Mouse (Mus musculus) kidney, postnatal 4 days (tissue): ENCODE results near the gene Zfp978.
A peak's percentile ranks its signal among the peaks of the same experiment; 100 is the strongest.
"Not testable (repeated sequence)": the region's sequence is repeated elsewhere in the genome, so short reads cannot be mapped to it uniquely, and the experiment has no call there.

ENCODE experiments used
- DNase-seq, 2 experiments: peaks; one replicate each; pipeline ENCODE4 v3.0.0; 2021; ENCODE audit warnings: mixed read lengths in 2 of 2

The Zfp978 gene

GRCm38 (mm10) chr4:147361003-147361402 lies at the start of gene Zfp978:
Gene Zfp978, plus strand, starts transcription at chr4:147361303.
- not testable (repeated sequence) for DNase-seq

GRCm38 (mm10) chr4:147335036-147335690 lies 25.9 kb upstream of the Zfp978 start:
- DNase-seq = not testable (repeated sequence)

DNA sequence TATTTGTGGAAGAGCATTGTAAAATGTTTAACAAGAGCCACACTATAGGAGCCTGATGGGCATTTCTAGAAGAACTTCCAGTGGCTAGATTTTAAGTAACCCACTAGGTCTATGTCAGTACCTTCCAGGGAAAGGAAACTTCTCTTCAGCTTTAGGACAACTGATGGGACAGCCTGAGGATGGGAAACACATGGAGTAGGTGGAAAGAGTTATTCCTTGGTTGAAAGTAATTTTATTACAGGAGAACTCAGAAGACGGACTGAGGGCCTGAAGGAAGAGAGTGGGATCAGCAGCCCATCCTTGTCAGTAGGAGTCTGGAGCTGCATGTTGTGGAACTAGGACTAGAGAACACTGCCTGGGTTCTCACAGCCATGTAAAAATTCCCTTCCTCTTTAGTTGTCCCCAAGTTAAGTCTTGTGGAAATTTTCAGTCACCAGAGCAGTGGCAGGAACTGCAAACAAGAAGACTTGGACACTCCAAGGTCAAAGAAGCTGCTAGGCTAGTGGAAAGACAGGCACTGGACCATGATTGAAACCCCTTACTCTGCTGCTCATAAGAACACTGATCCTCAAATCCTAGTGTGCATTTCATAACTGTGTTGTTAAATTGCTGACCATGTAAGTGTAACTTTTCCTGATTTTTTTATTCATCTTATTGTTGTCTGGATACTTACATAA lies 25.3 kb upstream of the Zfp978 start:
- not testable (repeated sequence) for DNase-seq

GRCm38 (mm10) chr4:147336368-147337195 lies 24.5 kb upstream of the Zfp978 start:
- DNase-seq = not testable (repeated sequence)

DNA sequence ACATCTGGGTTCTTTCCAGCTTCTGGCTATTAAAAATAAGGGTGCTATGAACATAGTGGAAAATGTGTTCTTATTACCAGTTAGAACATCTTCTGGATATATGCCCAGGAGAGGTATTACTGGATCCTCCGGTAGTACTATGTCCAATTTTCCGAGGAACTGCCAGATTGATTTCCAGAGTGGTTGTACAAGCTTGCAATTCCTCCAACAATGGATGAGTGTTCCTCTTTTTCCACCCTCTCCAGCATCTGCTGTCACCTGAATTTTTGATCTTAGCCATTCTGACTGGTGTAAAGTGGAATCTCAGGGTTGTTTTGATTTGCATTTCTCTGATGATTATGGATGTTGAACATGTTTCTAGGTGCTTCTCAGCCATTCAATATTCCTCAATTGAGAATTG lies 23.6 kb upstream of the Zfp978 start:
- not testable (repeated sequence) for DNase-seq

DNA sequence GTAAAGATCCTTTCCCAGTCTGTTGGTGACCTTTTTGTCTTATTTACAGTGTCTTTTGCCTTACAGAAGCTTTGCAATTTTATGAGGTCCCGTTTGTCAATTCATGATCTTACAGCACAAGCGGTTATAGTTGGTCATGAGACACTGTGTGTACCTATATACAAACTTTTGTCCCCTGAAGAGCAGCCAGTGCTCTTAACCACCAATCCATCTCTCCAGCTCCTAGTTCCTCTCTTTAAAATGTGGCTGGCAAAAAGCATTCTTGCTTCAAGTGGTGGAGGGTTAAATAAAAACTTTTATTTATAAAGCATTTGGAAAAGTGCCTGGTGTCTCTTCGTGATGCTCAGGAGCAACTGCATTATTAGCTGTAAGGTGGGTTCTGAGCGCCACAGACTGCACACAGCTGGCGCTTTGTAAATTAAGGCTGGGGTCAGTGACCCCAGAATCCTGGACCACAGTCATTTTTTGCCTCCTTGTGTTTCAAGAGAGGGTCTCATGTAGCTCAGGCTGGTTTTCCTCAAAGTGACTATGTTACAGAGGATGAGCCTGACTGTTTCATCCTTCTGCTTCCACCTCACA lies 23.0 kb upstream of the Zfp978 start:
- DNase-seq = peak in 1 of 2 experiments; percentile 12

DNA sequence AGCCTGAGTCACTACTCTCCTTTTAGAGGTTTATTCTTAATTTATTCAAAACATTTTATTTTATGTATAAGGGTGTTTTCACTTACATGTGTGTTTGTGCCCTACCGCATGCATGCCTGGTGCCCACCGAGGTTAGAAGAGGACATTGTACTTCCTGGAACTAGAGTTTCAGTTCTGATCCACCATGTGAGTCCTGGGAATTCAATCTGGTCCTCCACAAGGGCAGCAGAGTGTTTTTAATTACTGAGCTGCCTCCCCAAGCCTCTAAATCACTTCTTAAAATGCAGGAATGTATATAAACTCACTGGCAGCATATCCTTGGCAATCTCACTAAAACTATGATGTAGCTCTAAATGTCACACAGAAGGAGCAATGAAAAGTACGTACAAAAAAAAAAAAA lies 22.4 kb upstream of the Zfp978 start:
- not testable (repeated sequence) for DNase-seq

GRCm38 (mm10) chr4:147339601-147340219 lies 21.4 kb upstream of the Zfp978 start:
- peak in 1 of 2 experiments; percentile 15 for DNase-seq

DNA sequence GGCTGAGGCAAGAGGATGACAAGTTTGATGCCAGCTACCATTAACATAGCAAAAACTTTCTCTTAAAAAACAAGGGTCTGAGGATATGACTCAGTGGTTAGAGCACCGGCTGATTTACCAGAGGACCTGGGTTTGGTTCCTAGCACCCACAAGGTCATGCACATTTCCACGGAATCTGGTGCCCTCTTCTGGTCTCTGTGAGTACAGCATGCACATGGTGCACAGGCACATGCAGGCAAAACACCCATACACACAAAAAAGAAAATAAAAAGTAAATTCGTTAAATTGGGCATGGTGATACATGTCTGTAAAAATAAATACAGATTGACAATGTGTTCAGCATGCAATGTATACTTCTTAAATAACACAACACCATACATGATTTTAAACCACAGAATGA lies 20.9 kb upstream of the Zfp978 start:
- not testable (repeated sequence) for DNase-seq

DNA sequence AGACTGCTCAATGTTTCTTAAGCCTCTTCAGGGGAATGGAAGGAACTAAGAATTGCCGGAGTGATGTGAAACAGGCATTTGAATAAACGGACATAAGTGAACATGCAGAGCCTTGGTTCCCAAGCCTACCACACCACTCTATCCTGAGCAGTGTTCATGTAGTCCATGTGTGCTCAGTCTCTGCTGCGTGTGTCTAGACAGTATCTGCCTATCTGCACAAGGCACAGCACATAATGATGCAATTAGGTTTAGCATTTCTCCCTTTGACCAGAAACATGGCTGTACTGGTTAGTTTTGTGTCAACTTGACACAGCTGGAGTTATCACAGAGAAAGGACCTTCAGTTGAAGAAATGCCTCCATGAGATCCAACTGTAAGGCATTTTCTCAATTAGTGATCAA lies 20.2 kb upstream of the Zfp978 start:
- not testable (repeated sequence) for DNase-seq

- DNase-seq = peak in 1 of 2 experiments; percentile 11
These were observed 17.8 kb upstream of the Zfp978 start for GRCm38 (mm10) chr4:147343042-147343908.

GRCm38 (mm10) chr4:147345061-147345554 lies 16.0 kb upstream of the Zfp978 start:
- DNase-seq = not testable (repeated sequence)

- not testable (repeated sequence) for DNase-seq
These were observed 14.6 kb upstream of the Zfp978 start for GRCm38 (mm10) chr4:147346361-147347035.

GRCm38 (mm10) chr4:147347300-147347699 lies 13.8 kb upstream of the Zfp978 start:
- not testable (repeated sequence) for DNase-seq

DNA sequence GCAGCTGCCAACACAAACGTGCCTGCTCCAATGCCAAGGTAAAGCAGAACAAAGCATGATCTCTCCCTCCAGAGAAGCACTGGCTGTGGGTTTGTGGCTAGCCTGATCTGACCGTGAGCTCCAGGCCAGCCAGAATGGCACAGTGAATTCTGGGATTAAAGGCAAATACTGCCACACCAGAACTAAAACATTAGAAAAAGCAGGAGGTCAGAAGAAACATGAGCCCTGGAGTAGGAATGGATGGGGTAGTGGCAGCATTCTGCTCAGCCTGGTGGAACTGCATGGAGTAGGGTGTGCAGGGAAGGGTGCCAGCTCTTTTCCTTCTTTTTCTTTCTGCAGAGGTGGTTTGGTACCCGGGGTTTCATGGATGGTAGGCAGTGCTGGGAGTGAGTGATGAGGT lies 13.2 kb upstream of the Zfp978 start:
- not testable (repeated sequence) for DNase-seq

- DNase-seq = not testable (repeated sequence)
These were observed 12.7 kb upstream of the Zfp978 start for GRCm38 (mm10) chr4:147348401-147348800.

GRCm38 (mm10) chr4:147348906-147349686 lies 12.0 kb upstream of the Zfp978 start:
- not testable (repeated sequence) for DNase-seq

GRCm38 (mm10) chr4:147349687-147350415 lies 11.3 kb upstream of the Zfp978 start:
- not testable (repeated sequence) for DNase-seq

DNA sequence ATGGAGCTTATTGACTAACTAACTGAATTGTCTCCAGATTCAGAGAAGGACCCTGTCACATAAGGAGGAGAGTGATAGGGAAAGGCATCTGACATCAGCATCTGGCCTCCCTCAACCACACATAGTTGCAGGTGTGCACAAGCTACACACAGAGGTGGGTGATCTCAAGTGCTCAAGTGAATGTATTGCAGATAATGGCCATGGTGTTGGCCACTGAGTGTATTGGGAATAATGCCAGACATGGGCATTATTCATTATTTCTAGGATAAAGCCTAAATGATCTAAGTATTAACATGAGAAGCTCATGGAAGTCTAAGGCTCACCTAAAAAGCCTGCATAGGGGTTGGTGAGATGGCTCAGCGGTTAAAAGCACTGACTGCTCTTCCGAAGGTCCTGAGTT lies 10.6 kb upstream of the Zfp978 start:
- DNase-seq = not testable (repeated sequence)
